Mouse (Mus musculus) spleen, adult 18-20 months (tissue): Measurements from ENCODE around the gene Nkd1.
A peak's percentile ranks its signal among the peaks of the same experiment; 100 is the strongest.

Source experiments
- DNase-seq, 2 experiments: peaks; one replicate each; pipeline ENCODE4 v3.0.0; 2022; ENCODE audit warnings: mixed read lengths in 2 of 2

Gene Nkd1

DNA sequence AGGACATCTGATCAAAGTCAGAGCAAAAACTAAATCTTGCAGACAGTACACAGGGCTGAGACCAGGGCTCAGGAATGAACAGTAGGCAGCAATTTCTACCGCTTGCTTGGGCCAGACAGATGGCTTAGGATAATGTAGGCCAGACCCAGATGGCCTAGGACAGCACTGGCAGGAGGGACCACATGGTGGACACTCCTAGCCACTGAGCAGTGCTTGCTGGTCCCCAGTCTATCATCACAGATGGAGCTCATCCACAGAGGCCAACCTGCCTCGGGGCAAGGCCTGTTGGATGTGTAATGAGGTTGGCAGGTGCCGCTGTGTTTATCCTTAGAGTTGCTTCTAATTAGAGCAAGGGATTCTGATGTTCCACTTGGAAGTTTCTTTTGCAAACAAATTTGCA lies 102.2 kb downstream of the Nkd1 start:
- DNase-seq = no peak

DNA sequence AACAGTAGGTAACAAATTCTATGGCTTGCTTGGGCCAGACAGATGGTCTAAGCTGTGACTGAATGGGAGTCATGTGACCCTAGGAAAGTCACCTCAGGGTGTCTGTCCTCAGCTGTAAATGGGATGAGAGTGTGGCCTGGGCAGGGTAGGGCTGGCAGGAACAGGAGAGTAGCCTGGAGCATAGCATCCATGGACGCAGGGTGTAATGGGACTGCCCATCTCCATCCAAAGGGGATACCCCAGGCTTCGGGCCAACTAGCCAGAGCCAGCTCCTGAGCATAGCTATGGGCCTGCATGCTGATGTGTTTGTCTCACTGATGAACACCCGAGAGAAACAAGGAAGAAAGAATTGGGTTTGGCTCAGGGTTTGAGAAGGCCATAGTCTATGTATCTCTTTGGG lies 103.1 kb downstream of the Nkd1 start:
- no peak for DNase-seq

DNA sequence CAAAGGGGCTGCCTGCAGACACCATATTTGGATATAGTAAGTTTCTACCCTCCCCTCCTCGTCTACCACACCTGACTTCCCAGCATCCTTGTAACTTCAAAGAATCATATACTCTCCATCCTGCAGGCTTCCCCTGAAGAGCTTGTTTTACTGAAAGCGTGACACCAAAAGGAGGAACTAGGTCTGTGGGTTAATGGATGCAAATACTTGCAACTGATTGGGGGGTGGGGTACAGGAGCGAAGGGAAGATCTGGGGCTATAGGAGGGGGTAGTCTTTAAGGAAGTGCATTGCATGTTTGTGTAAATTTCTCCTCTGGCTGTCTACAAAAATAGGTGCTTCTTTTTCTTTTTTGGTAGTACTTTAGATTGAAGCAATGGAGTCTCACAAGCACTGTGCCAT lies 105.3 kb downstream of the Nkd1 start:
- DNase-seq = no peak

GRCm38 (mm10) chr8:88626940-88627264 lies 105.7 kb downstream of the Nkd1 start:
- no peak for DNase-seq

DNA sequence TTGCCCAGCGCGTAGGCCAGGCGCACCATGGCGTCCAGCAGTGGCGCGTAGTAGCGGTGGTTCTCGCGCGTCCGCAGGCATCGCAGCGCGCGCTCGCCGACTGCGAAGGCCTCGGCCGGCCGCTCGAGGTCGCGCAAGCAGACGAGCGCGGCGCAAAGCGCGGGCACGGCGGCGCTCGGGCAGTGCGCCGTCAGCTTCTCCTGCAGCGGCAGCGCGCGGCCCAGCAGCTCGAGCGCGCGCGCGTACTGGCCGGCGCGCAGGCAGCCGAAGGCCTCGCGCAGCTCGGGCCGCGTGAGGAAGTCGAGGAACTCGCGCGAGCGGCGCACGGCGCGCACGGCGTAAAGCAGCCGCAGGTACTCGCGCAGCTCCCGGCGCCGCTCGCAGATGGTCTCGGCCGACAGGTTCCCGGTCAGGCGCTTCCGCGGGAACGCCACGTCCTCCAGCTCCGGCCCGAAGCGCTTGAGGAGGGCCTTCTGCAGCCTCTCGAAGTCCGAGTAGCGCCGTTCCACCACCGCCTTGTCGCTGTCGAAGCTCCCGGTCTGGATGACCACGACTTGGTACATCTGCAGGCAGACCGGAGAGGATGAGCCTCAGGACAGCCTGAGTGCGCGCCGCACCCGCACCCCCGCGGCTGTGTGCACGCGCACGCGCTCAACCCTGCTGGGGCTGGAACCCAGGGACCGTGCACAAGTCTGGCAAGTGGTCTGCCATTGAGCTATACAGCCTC lies 106.3 kb downstream of the Nkd1 start:
- DNase-seq = no peak

DNA sequence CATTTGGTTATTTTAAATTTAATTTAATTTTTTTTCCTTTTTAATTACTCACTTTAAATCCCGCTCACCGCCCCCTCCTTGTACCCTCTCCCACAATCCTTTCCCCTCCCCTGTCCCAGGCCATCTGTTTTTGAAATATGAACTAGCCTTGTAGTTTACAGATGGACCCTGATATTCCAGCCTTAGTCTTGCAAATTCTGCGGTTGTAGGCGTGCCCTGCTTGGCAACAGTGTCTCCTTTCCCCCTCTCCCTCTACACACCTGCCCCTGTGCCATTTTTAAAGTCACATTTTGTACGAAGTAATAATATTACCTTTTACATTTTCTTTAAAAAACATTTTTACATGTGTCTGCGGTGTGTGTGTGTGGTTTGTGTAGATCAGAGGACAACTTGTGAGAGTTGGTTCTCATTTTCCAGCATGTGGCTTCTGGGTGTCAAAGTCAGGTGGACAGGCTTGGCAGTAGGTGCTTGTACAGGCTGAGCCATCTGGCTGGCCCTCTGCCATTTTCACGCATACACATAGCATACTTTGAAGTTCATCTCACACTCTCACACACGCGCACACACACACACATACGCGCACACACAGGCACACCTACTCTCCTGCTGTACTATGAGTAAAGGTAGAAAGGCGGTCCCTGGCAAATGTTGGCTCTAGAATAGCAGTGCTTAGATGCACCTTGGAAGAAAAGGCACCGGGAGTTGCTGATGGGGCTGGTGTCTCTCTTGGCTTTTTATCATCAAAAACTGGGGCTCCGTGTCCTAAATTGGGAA lies 107.0 kb downstream of the Nkd1 start:
- DNase-seq = no peak

- DNase-seq = no peak
Measured at GRCm38 (mm10) chr8:88630225-88630624, 109.1 kb downstream of the Nkd1 start.

DNA sequence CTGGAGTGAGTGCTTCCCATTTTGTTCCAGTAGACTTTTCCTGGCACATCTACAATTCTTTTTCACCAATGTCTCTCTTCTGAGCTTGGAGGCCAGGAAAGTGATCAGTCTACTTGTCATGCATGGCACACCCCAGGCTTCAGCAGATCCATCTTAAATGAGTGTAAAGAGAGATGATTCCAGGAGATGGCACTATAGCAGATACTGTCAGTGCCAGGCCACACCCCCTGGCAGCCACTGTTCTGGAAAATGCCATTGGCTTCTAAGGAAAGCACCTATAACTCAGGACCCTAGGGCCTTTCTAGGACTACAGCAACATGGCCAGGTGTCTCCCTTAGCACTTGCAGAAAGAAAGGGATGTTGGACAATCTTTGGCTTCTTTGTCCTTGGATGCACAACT lies 109.9 kb downstream of the Nkd1 start:
- DNase-seq = no peak

DNA sequence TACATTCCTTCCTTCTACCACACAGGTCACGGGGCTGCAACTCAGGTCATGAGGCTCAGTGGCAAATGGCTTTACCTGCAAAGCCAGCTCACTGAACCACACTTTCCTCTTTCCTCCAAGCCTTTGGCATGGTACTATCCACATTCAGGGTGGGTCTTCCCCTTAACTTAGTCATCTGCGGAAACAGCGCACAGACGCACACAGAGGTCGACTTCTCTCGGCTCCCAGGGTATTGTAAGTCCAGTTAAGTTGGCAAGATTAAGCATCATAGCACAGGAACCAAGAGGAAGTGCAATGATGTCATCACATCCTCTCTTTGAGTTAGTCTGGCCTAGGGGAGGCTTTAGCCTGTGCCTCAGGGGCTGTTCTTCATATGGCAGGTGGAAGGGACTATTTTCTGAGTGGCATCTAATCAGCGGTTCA lies 112.2 kb downstream of the Nkd1 start:
- DNase-seq = no peak

DNA sequence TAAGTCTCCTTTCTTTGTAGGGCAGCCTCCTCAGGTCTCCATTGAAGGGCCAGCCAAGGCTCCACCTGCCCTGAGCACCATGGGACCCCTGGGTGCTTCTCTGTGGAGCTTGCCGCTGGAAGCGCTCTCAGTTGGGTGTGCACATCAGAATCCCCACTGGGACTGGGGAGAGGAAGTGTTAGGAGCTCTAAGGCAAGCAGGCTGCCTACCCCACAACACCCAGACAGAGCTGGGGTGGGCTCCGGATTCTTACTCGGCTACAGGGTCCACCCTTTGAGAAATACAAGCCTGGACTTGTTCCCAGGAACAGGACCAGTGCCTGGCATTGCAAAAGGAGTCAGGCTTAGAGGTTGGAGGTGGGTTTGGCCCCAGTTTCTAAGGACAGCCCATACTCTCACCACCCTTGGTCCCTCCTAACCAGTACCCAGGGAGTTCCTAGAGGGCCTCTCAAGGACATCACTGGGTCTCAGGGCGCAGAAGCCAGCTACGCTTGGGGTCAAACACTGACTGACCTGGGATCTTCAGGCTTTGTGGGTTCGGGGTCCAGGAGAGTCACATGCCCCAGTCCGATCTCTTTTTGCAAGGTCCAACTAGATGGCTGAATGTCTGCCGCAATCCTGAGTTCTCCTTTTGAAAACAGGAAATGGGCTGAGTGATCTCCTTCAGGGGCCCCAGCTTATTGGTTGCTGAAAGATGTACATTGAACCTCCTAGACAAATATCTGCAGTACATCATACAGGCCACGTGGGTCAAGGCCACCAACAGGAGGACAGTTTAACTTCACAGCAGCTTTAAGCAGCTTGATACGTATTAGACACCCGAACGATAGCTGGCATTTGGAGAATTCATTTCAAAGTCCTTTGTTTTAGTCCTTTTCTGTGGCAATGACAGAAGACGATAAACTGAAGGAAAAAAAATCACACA lies 114.6 kb downstream of the Nkd1 start, which contains the start of gene Snx20:
Snx20 (minus strand) TSS at position 655 of the 924 bp plus-strand sequence.
- peak; percentile 58 to 61 for DNase-seq

DNA sequence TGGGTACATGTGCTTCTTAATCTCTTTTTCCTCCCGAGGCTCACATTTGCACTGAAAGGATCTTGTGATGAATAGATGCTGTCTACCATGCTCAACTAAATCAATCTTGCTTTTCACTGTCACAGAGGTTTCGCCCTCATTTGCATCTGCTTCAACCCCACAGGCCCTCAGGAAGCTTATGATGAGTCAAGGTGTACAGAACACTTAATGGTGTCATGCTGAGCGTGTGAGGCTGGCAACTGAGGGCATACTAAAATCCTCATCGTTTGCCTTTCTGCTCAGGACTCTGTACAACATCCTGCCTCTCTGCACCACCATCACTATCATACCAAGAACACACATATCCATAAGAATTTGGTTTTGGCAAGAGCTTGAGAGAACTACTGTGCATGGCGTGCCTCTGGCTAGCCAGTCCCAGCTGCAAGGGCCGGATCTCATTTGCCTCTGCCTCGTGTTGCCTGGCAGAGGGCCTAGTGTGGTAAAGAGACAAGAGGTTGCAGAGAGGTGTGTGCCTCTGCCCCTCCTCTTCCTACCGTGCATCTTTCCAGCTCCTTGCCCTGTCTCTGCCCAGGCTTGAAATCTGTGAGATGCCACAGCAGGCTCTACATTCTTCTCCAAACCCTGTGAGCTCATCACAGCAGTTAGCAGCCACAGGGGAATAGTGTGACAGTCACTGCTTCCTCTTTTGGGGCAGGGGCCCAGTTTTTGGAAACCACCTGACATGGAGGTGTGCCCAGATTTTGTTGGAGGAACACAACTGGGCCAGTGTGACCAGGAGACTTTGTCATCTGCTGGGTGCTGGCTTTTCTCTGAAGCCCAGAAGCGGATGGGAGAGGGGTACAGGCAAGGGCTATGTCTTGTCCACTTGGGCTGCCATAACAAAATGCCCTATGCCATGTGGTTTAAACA lies 116.2 kb downstream of the Nkd1 start:
- peak; percentile 50 to 64 for DNase-seq

DNA sequence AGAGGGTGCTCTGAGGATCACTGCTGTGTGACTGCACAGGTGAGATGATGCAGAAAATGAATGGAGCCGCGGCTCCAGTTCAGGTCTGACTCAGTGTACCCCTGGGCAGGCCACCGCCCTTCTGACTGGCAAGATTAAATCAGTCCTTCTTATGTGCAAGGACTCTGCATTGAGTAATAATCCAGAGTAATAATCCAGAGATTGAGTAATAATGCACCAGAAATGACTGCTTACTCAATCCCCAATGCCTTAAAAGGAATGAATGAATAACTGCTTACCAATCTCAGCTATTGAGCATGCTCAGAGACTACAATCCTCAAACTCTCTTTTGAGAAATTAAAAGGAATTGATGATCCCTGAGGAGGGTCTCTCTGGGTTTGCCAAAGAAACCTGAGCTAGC lies 117.8 kb downstream of the Nkd1 start:
- no peak for DNase-seq

- DNase-seq = no peak
Measured at GRCm38 (mm10) chr8:88642734-88643564, 121.8 kb downstream of the Nkd1 start.
